In genomic region chr13:54574854-54575481, GRCm38 (mm10) we compare ENCODE assay signal across 7 mouse cellular contexts. TPM values are rescaled to one million over a fixed set of nuclear protein-coding genes. Genes with fewer than 3 reads are reported as not detected.
DNase-seq lines count a peak whose midpoint lies in the region; ATAC-seq lines count a peak whose summit lies in the region.

Arl10 (plus strand) TSS chr13:54575015.

- peaks cover 6% of the 10 kb centered on the region for H3K4me1 ChIP-seq in intestine, embryonic 15.5 days (replicated peaks)
- H3K4me1 ChIP-seq in limb, embryonic 11.5 days (ENCODE audit: control insufficient read depth, insufficient read depth, low read length), result peaks cover 4% of the 10 kb centered on the region; the same call in 1 of the 2 replicates
- peaks cover 19% of the 10 kb centered on the region for H3K4me1 ChIP-seq in midbrain, embryonic 12.5 days

- peak within 1 kb of the TSS; percentile 96 for H3K9ac ChIP-seq in intestine, embryonic 15.5 days
- H3K9ac ChIP-seq in limb, embryonic 11.5 days (ENCODE audit: low read length), result peak within 1 kb of the TSS; percentile 78
- peak within 1 kb of the TSS; percentile 90 for H3K9ac ChIP-seq in midbrain, embryonic 12.5 days (replicated peaks)

- ATAC-seq in intestine, embryonic 15.5 days, result peak; percentile 92
- peak; percentile 88 for ATAC-seq in limb, embryonic 11.5 days (ENCODE audit: insufficient number of reproducible peaks, low FRiP score, low TSS enrichment, low read depth)
- peak; percentile 95 for ATAC-seq in midbrain, embryonic 12.5 days (ENCODE audit: low FRiP score, low read depth)

- DNase-seq in adrenal gland, adult 18-20 months (ENCODE audit: low spot score in 2 of 2), result peak; percentile 78 to 79
- peak; percentile 88 for DNase-seq in embryo, embryonic 10.5 days (ENCODE audit: low spot score)
- DNase-seq in gastrocnemius, postnatal 4 days (ENCODE audit: low spot score in 2 of 2), result peak; percentile 61 to 76
- peak; percentile 90 for DNase-seq in limb, embryonic 11.5 days (ENCODE audit: low spot score)
- DNase-seq in spleen, adult 18-20 months, result peak; percentile 49 to 71

- H3K27ac ChIP-seq in intestine, embryonic 15.5 days, result peak within 1 kb of the TSS; percentile 85
- H3K27ac ChIP-seq in limb, embryonic 11.5 days (replicated peaks; ENCODE audit: low read depth, low read length), result peak within 1 kb of the TSS; percentile 22
- peak within 1 kb of the TSS; percentile 79 for H3K27ac ChIP-seq in midbrain, embryonic 12.5 days (replicated peaks)

- under 1% methylated on average over 55 of the region's 55 CpGs for WGBS in intestine, embryonic 15.5 days
- WGBS in limb, embryonic 11.5 days, result under 1% methylated on average over 55 of the region's 55 CpGs
- WGBS in midbrain, embryonic 12.5 days, result under 1% methylated on average over 55 of the region's 55 CpGs

- H3K4me2 ChIP-seq in intestine, embryonic 15.5 days (replicated peaks), result peak within 1 kb of the TSS; percentile 90
- peak within 1 kb of the TSS; percentile 90 for H3K4me2 ChIP-seq in limb, embryonic 11.5 days (ENCODE audit: low read depth, severe bottlenecking)
- peak within 1 kb of the TSS; percentile 95 for H3K4me2 ChIP-seq in midbrain, embryonic 12.5 days (replicated peaks)

- H3K36me3 ChIP-seq in intestine, embryonic 15.5 days, result peaks cover 11% of the 10 kb centered on the region; the same call in 1 of the 2 replicates
- peaks cover 10% of the 10 kb centered on the region for H3K36me3 ChIP-seq in limb, embryonic 11.5 days (ENCODE audit: control insufficient read depth, insufficient read depth, low read length)
- peaks cover 26% of the 10 kb centered on the region for H3K36me3 ChIP-seq in midbrain, embryonic 12.5 days

- H3K9me3 ChIP-seq in intestine, embryonic 15.5 days, result no peaks in the 10 kb centered on the region
- H3K9me3 ChIP-seq in limb, embryonic 11.5 days (ENCODE audit: control insufficient read depth, low read length), result no peaks in the 10 kb centered on the region
- no peaks in the 10 kb centered on the region for H3K9me3 ChIP-seq in midbrain, embryonic 12.5 days

- H3K27me3 ChIP-seq in intestine, embryonic 15.5 days (replicated peaks), result no peaks in the 10 kb centered on the region
- H3K27me3 ChIP-seq in limb, embryonic 11.5 days (ENCODE audit: control insufficient read depth, insufficient read depth, low read length), result no peaks in the 10 kb centered on the region
- H3K27me3 ChIP-seq in midbrain, embryonic 12.5 days, result peaks cover 17% of the 10 kb centered on the region

- H3K4me3 ChIP-seq in intestine, embryonic 15.5 days (replicated peaks), result peak within 1 kb of the TSS; percentile 99
- H3K4me3 ChIP-seq in limb, embryonic 11.5 days (ENCODE audit: low read depth, low read length), result peak within 1 kb of the TSS; percentile 86
- H3K4me3 ChIP-seq in midbrain, embryonic 12.5 days, result peak within 1 kb of the TSS; percentile 89

RNA-seq across cellular contexts. Expression of gene Arl10, which starts in this region (rescaled TPM):
- total RNA-seq in adrenal gland, adult 18-20 months (2021), result 10 to 100 TPM; 40.6 to 45.2 TPM
- 1 to 10 TPM; 9.8 TPM for total RNA-seq in gastrocnemius, postnatal 4 days (2021)
- polyA plus RNA-seq in intestine, embryonic 15.5 days (2015; fragmentation: Nextera tagmentation; extraction: Ambion mirVana), result 21.7 and 25.2 TPM in 2 replicates
- polyA plus RNA-seq in limb, embryonic 11.5 days (2014; fragmentation: Nextera tagmentation; extraction: Ambion mirVana), result 27.1 and 29.7 TPM in 2 replicates
- 47.9 and 54.9 TPM in 2 replicates for polyA plus RNA-seq in midbrain, embryonic 12.5 days (2016; fragmentation: Nextera tagmentation; extraction: Ambion mirVana)

Comparison
In these comparisons a context has a peak if more than half of its experiments do, and no peak if none do; other contexts are left out.
1. Peak in every context shown above with its lines: DNase-seq, ATAC-seq, H3K4me3 ChIP-seq and H3K27ac ChIP-seq.
2. H3K27ac ChIP-seq: peak in every context shown above with its lines; median percentile 85 in intestine, embryonic 15.5 days; 79 in midbrain, embryonic 12.5 days; 22 in limb, embryonic 11.5 days.